Mouse (Mus musculus) E14TG2a.4 (cell line): ENCODE measurements at regions not wholly inside any gene's neighbourhood (a gene's known extent, or its start where the extent isn't known, plus 50 kb on each side); places are given as distances from the start of the nearest gene placed in this dataset.

Experiments
- H3K27me3 ChIP-seq: 2 replicates; pipeline ENCODE4 v1.6.1; 2014; ENCODE audit warnings: low read length, control low read depth; ENCODE audit not compliant: insufficient read depth
- H3K36me3 ChIP-seq: 2 replicates; pipeline ENCODE4 v1.6.1; 2014; ENCODE audit warnings: low read length, control low read depth; ENCODE audit not compliant: insufficient read depth
- H3K4me1 ChIP-seq: replicated peaks from 2 replicates; pipeline ENCODE4 v1.6.1; 2014; ENCODE audit warnings: low read depth, low read length, control low read depth
- H3K4me3 ChIP-seq: replicated peaks from 2 replicates; pipeline ENCODE4 v1.5.1; 2014; ENCODE audit warnings: mild to moderate bottlenecking, low read length
- H3K9me3 ChIP-seq: 2 replicates; pipeline ENCODE4 v1.6.1; 2014; ENCODE audit warnings: low read length, control low read depth
- CTCF ChIP-seq: conservative IDR thresholded peaks from 2 replicates; pipeline ENCODE4 v1.5.1; 2014; ENCODE audit warnings: low read length
- NANOG ChIP-seq: IDR thresholded peaks from 2 replicates; pipeline ENCODE4 v1.6.1; 2014; ENCODE audit warnings: borderline replicate concordance, low read length, mixed read lengths
- POU5F1 ChIP-seq: IDR thresholded peaks from 2 replicates; pipeline ENCODE4 v1.6.1; 2014; ENCODE audit warnings: low read length, borderline replicate concordance

- Histone ChIP-seq H3K4me3 (0 out of 2 replicates have a peak overlapping the region, but pooled peaks have one; percentile 14), H3K27me3 (peaks cover 14% of the 10 kb centered on the region; the same call in 1 of the 2 replicates), H3K9me3 (no peaks in the 10 kb centered on the region), H3K36me3 (no peaks in the 10 kb centered on the region), H3K4me1 (peaks cover 53% of the 10 kb centered on the region)
- TF ChIP-seq NANOG (no peak), POU5F1 (no peak), CTCF (no peak)
These were observed 64.0 kb upstream of the Rap1b start for GRCm38 (mm10) chr10:117909811-117910239.

GRCm38 (mm10) chr10:117910426-117910825 is 64.6 kb upstream of the Rap1b start:
- peaks cover 58% of the 10 kb centered on the region for H3K4me1 ChIP-seq
- H3K36me3 ChIP-seq: no peaks in the 10 kb centered on the region
- peaks cover 9% of the 10 kb centered on the region; the same call in 1 of the 2 replicates for H3K27me3 ChIP-seq
- TF ChIP-seq NANOG (no peak), POU5F1 (no peak), CTCF (no peak)
- no peaks in the 10 kb centered on the region for H3K9me3 ChIP-seq
- no peak overlapping the region for H3K4me3 ChIP-seq

- H3K36me3 ChIP-seq: no peaks in the 10 kb centered on the region
- H3K4me1 ChIP-seq: peaks cover 42% of the 10 kb centered on the region
- no peaks in the 10 kb centered on the region for H3K9me3 ChIP-seq
- TF ChIP-seq CTCF (no peak), NANOG (no peak), POU5F1 (no peak)
- 0 out of 2 replicates have a peak overlapping the region, but pooled peaks have one; percentile 10 for H3K4me3 ChIP-seq
- no peaks in the 10 kb centered on the region for H3K27me3 ChIP-seq
These were observed 69.3 kb upstream of the Rap1b start for GRCm38 (mm10) chr10:117915011-117915735.

GRCm38 (mm10) chr10:117916280-117916679 is 70.4 kb upstream of the Rap1b start:
- Histone ChIP-seq H3K27me3 (no peaks in the 10 kb centered on the region), H3K4me1 (peaks cover 35% of the 10 kb centered on the region), H3K4me3 (no peak overlapping the region), H3K9me3 (no peaks in the 10 kb centered on the region), H3K36me3 (no peaks in the 10 kb centered on the region)
- TF ChIP-seq CTCF (no peak), NANOG (no peak), POU5F1 (no peak)

GRCm38 (mm10) chr10:117917870-117918269 is 72.0 kb upstream of the Rap1b start:
- Histone ChIP-seq H3K36me3 (no peaks in the 10 kb centered on the region), H3K9me3 (no peaks in the 10 kb centered on the region), H3K27me3 (no peaks in the 10 kb centered on the region), H3K4me3 (no peak overlapping the region), H3K4me1 (peaks cover 35% of the 10 kb centered on the region)
- TF ChIP-seq CTCF (no peak), POU5F1 (no peak), NANOG (no peak)

GRCm38 (mm10) chr10:117918616-117919015 is 72.8 kb upstream of the Rap1b start:
- Histone ChIP-seq H3K27me3 (no peaks in the 10 kb centered on the region), H3K4me1 (peaks cover 30% of the 10 kb centered on the region), H3K9me3 (no peaks in the 10 kb centered on the region), H3K4me3 (no peak overlapping the region), H3K36me3 (no peaks in the 10 kb centered on the region)
- TF ChIP-seq POU5F1 (no peak), CTCF (no peak), NANOG (no peak)

- no peaks in the 10 kb centered on the region for H3K36me3 ChIP-seq
- peaks cover 23% of the 10 kb centered on the region for H3K4me1 ChIP-seq
- H3K4me3 ChIP-seq: no peak overlapping the region
- H3K27me3 ChIP-seq: no peaks in the 10 kb centered on the region
- TF ChIP-seq POU5F1 (no peak), CTCF (no peak), NANOG (no peak)
- H3K9me3 ChIP-seq: no peaks in the 10 kb centered on the region
These were observed 73.5 kb upstream of the Rap1b start for GRCm38 (mm10) chr10:117919186-117919941.

GRCm38 (mm10) chr10:117925186-117925585 is 79.4 kb upstream of the Rap1b start:
- Histone ChIP-seq H3K4me1 (peaks cover 21% of the 10 kb centered on the region), H3K36me3 (no peaks in the 10 kb centered on the region), H3K27me3 (no peaks in the 10 kb centered on the region), H3K9me3 (no peaks in the 10 kb centered on the region), H3K4me3 (no peak overlapping the region)
- no peak for TF ChIP-seq NANOG
- no peak for TF ChIP-seq POU5F1
- TF ChIP-seq CTCF: no peak
